Mouse (Mus musculus) kidney, postnatal 0 days (tissue): ENCODE data around the gene Fnip2. TPM values are rescaled to one million over a fixed set of nuclear protein-coding genes. Genes with fewer than 3 reads are reported as not detected.

ENCODE experiments used
- ATAC-seq: fragments of 200-750 bp; cut with Nextera tagmentation; replicated peaks from 2 replicates; pipeline ENCODE4 v1.8.0; 2017; ENCODE audit warnings: low read depth, moderate number of reproducible peaks, moderate TSS enrichment, moderate library complexity; ENCODE audit not compliant: low FRiP score
- DNase-seq: peaks from one replicate; pipeline ENCODE4 v3.0.0-alpha.2; 2016; ENCODE audit warnings: low spot score
- H3K27ac ChIP-seq: fragments of 300-500 bp; sonication (generic); 2 replicates; pipeline ENCODE4 v1.5.1; 2014; ENCODE audit warnings: mild to moderate bottlenecking
- H3K27me3 ChIP-seq: fragments of 300-500 bp; sonication (generic); 2 replicates; pipeline ENCODE4 v1.6.1; 2014; ENCODE audit warnings: low read length, mixed read lengths; ENCODE audit not compliant: insufficient read depth
- H3K36me3 ChIP-seq: fragments of 300-500 bp; sonication (generic); 2 replicates; pipeline ENCODE4 v1.6.1; 2014; ENCODE audit warnings: low read length, mixed read lengths; ENCODE audit not compliant: insufficient read depth
- H3K4me1 ChIP-seq: fragments of 300-500 bp; sonication (generic); replicated peaks from 2 replicates; pipeline ENCODE4 v1.6.1; 2014; ENCODE audit warnings: antibody characterized with exemption, low read length, mixed read lengths; ENCODE audit not compliant: insufficient read depth
- H3K4me2 ChIP-seq: fragments of 300-500 bp; sonication (generic); 2 replicates; pipeline ENCODE4 v1.6.1; 2014; ENCODE audit warnings: mild to moderate bottlenecking, low read length, moderate library complexity, mixed read lengths
- H3K4me3 ChIP-seq: fragments of 300-500 bp; sonication (generic); replicated peaks from 2 replicates; pipeline ENCODE4 v1.5.1; 2014; ENCODE audit warnings: low read depth, low read length
- H3K9ac ChIP-seq: fragments of 300-500 bp; sonication (generic); 2 replicates; pipeline ENCODE4 v1.6.1; 2014; ENCODE audit warnings: low read depth, low read length
- H3K9me3 ChIP-seq: fragments of 300-500 bp; sonication (generic); replicated peaks from 2 replicates; pipeline ENCODE4 v1.6.1; 2016; ENCODE audit warnings: low read length, inconsistent platforms, mixed read lengths
- CTCF ChIP-seq: IDR thresholded peaks from 2 replicates; pipeline ENCODE4 v1.5.1; 2016; ENCODE audit warnings: antibody characterized with exemption, low read depth, mild to moderate bottlenecking, moderate library complexity
- WGBS: fragments of 180-500 bp; shearing (Covaris S2); extraction: QIAGEN DNeasy Blood & Tissue Kit; methylation state at CpG from one replicate; pipeline ENCODE4 v1.1.7; 2014; 5-methylcytosine and 5-hydroxymethylcytosine counted together
- polyA plus RNA-seq: library from polyadenylated mRNA; unstranded; fragments of >200 nt; fragmentation: Nextera tagmentation; extraction: Ambion mirVana; gene quantifications from 2 replicates; pipeline ENCODE4 v1.2.1, GENCODE M21; 2015

The Fnip2 gene
- polyA plus RNA-seq, 1 experiment from 2014 or later: 4.4 TPM

DNA sequence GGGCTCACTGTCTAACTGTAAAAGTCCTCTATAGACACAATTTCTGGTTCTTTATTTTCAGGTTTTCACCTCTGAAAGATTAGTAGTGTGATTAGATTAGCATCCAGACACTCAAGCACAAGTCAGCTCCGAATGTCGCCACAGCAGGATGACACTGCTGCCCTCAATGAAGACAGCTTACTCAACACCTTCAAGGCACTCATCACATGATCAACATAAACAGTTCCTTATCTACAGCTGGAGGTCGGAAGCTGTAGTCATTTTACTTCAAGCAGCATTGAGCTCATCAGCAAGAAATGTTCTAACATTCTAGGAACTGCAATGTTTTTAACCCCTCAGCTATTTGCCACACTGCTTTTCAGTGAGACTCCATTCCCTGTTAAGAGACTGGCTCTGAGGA, 76.0 kb downstream of the Fnip2 start:
- no peak overlapping the region for H3K4me2 ChIP-seq
- no peak overlapping the region for H3K9ac ChIP-seq
- no peaks in the 10 kb centered on the region for H3K4me1 ChIP-seq
- ATAC-seq (no peak), DNase-seq (no peak)
- no peaks in the 10 kb centered on the region for H3K27me3 ChIP-seq
- no peak for TF ChIP-seq CTCF
- H3K9me3 ChIP-seq: no peaks in the 10 kb centered on the region
- WGBS: 84% methylated on average over 3 of the region's 3 CpGs
- H3K4me3 ChIP-seq: no peak overlapping the region
- no peak overlapping the region for H3K27ac ChIP-seq
- H3K36me3 ChIP-seq: peaks cover 36% of the 10 kb centered on the region; the same call in 1 of the 2 replicates

DNA sequence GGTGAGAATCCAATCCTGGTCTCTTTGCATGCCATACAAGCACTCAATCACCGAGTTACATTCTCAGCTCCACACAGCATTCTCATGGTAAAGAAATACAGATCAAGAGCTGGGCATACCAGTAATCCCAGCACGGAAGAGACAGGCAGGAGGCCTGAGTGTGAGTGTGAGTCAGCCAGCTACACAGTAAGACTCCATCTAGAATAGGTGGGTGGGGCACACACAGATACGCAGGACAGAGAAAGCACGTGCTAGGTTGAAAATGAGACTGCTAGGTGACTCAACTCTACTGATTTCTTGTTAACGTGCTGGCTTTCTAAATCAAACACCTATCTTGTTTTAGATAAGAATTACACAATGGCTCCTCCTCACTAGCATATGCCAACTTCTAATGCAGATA, 77.5 kb downstream of the Fnip2 start:
- peaks cover 30% of the 10 kb centered on the region; the same call in 1 of the 2 replicates for H3K36me3 ChIP-seq
- H3K4me3 ChIP-seq: no peak overlapping the region
- WGBS: 94% methylated on average over 5 of the region's 5 CpGs
- TF ChIP-seq CTCF: no peak
- H3K9ac ChIP-seq: no peak overlapping the region
- no peak for ATAC-seq
- H3K27ac ChIP-seq: no peak overlapping the region
- DNase-seq: no peak
- no peaks in the 10 kb centered on the region for H3K27me3 ChIP-seq
- no peak overlapping the region for H3K4me2 ChIP-seq
- H3K4me1 ChIP-seq: no peaks in the 10 kb centered on the region
- no peaks in the 10 kb centered on the region for H3K9me3 ChIP-seq

DNA sequence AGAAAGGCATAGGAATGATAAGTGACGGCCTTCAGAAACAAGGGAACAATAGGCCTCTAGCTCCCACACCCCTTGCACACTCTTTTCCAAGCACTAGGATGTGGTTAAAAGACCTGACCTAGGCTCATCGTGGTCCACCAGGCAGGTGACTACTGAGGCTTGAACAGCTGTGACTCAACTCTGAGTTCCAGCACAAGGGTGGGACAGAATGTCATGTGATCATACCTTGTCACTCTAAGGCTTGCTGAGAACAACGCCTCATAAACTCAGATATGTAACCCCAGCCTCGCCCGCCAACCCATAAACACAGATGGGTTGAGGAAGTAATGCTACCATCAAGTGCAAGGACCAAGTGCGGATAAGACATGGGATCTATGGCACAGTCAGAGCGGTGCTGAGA, 79.6 kb downstream of the Fnip2 start:
- TF ChIP-seq CTCF: no peak
- no peak overlapping the region for H3K27ac ChIP-seq
- no peak overlapping the region for H3K9ac ChIP-seq
- H3K4me1 ChIP-seq: no peaks in the 10 kb centered on the region
- no peaks in the 10 kb centered on the region; the same call in 1 of the 2 replicates for H3K9me3 ChIP-seq
- H3K4me3 ChIP-seq: no peak overlapping the region
- no peaks in the 10 kb centered on the region for H3K27me3 ChIP-seq
- 77% methylated on average over 7 of the region's 7 CpGs for WGBS
- peaks cover 25% of the 10 kb centered on the region; the same call in 1 of the 2 replicates for H3K36me3 ChIP-seq
- no peak for DNase-seq
- ATAC-seq: no peak
- no peak overlapping the region for H3K4me2 ChIP-seq

DNA sequence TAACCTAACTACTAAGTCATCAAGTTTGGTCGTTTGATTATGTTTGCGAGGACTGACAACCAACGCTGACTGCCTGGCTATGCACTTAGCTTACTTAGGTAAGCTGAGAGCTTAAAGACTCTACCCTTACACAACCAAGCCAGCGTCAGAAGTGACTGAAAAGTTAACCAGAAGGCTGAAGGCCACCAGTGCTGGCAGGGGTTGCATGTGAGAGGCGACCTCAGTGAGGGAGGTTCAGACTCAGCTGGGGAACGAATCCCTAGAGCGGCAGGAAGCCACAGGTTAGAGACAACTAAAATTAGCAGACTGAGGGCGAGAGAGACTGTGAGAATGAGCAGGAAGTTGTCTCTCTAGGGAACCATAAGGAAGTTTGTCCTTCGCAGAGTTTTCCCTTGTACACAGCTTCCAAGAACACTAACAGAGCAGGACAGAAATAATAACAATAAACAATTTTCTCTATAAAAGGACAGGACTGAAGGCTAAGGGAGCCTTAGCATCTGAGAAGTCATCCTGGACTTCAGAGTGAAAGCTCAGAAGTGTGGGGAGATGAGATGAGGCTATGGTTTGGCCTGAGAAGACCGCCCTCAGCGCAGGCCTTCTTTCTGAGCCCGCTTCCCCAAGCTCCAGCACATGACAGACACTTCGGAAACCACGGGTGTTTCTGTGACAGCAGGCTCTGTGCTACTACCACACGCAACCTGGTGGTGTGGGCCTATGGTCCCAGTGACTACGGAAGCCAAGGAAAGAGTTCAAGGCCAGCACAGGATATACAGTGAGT, 83.1 kb downstream of the Fnip2 start:
- Histone ChIP-seq H3K36me3 (peaks cover 19% of the 10 kb centered on the region; the same call in 1 of the 2 replicates), H3K27me3 (no peaks in the 10 kb centered on the region), H3K27ac (peak overlapping the region; percentile 60; the same call in 1 of the 2 replicates), H3K4me1 (no peaks in the 10 kb centered on the region), H3K4me2 (no peak overlapping the region), H3K4me3 (no peak overlapping the region), H3K9me3 (no peaks in the 10 kb centered on the region; the same call in 1 of the 2 replicates), H3K9ac (no peak overlapping the region)
- ATAC-seq (no peak), DNase-seq (peak; percentile 71)
- 70% methylated on average over 16 of the region's 16 CpGs for WGBS
- TF ChIP-seq CTCF: no peak

DNA sequence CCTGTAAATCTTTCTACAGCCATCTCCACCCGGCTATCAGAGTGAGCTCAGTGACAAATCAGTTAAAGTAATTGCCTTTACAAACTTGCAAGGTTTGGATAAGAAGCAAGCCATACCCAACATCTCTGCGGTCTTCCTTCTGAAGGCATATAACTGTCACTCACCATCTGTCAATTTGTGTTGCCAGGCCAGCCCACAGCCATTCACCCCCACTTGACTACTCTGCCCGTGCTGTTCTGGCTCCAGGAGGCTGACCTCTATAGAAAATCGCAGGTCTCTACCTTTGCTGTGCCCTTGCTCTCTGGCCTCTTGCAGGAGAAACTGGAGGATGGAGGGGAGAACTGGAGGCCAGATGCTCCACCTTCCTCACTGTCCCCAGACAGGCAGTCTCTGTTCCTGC, 88.7 kb downstream of the Fnip2 start:
- Histone ChIP-seq H3K27me3 (no peaks in the 10 kb centered on the region), H3K36me3 (peaks cover 22% of the 10 kb centered on the region), H3K4me3 (no peak overlapping the region), H3K4me1 (no peaks in the 10 kb centered on the region), H3K27ac (no peak overlapping the region), H3K4me2 (no peak overlapping the region), H3K9me3 (no peaks in the 10 kb centered on the region; the same call in 1 of the 2 replicates), H3K9ac (no peak overlapping the region)
- TF ChIP-seq CTCF: no peak
- 64% methylated on average over 4 of the region's 4 CpGs for WGBS
- no peak for DNase-seq
- no peak for ATAC-seq

DNA sequence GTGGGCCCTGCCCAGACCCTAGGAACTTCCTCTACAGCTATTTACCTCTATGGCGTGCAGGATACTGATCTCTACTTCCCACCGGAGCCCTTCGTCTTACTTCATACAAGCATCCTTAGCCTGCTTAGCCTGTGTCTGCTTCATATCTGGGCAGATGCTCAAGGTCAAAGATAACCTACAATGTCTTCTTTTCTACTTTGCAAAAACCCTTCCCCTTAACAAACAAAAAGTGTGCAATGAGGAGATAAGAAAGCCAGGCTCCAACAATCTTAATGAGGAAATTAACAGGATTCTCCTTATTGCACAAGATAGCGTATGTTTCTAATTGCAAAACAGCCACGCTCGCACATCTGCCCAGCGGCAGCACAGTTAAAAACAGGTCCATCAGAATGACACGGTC, 89.2 kb downstream of the Fnip2 start:
- Histone ChIP-seq H3K36me3 (peaks cover 22% of the 10 kb centered on the region), H3K27me3 (no peaks in the 10 kb centered on the region), H3K4me3 (no peak overlapping the region), H3K4me1 (no peaks in the 10 kb centered on the region), H3K9me3 (no peaks in the 10 kb centered on the region; the same call in 1 of the 2 replicates), H3K27ac (no peak overlapping the region), H3K4me2 (no peak overlapping the region), H3K9ac (no peak overlapping the region)
- ATAC-seq (no peak), DNase-seq (no peak)
- 86% methylated on average over 8 of the region's 8 CpGs for WGBS
- TF ChIP-seq CTCF: no peak
